Mouse (Mus musculus) thymus, postnatal 10 days (tissue): Measurements from ENCODE around the gene Olfr1120.
"Not testable (repeated sequence)": the region's sequence is repeated elsewhere in the genome, so short reads cannot be mapped to it uniquely, and the experiment has no call there.

Source experiments
- DNase-seq, 2 experiments: peaks; one replicate each; pipeline ENCODE4 v3.0.0; 2021; ENCODE audit warnings: low spot score in 2 of 2

Olfr1120 gene

DNA sequence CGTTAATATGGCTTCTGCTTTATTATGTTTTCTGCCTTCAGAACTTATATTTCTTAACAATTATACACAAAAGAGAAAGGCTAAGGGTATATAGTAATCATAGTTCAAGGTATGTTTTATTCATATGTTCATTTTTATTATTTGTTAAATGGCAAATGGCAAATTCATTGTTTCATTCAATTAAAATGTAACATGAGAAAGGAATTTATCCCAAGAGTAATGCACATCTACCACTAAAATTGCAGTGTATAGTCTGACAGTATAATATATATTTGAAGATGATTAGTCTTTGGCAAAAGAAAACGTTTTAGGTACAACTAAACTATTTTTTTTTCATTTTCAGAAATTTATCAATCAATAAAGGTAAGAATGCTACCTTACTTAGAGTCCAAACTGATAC, at the start of gene Olfr1120:
Olfr1120 (plus strand) TSS at position 301 of the 400 bp plus-strand sequence.
- DNase-seq, result no peak

DNA sequence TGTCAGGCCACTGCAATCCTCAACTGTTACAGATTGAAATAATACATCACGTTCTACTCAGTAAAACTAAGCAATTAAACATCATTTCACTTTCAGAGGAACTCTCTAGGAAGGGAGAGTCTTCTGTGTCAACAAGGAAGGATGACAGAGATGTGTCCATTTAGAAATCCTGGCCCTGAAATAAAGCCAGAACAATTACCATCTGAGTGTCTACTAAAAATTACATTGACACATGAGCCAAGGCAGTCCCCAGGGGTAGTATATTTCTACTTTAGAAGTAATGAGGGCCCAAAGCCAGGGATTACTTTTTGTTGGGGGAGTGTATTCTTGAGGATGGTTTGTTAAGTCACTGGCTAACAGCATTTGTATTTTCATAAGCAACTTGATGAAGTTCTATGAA, 47.3 kb upstream of the Olfr1120 start, which contains the start of gene Olfr1118:
Olfr1118 (plus strand) TSS at position 301 of the 400 bp plus-strand sequence.
- no peak for DNase-seq

DNA sequence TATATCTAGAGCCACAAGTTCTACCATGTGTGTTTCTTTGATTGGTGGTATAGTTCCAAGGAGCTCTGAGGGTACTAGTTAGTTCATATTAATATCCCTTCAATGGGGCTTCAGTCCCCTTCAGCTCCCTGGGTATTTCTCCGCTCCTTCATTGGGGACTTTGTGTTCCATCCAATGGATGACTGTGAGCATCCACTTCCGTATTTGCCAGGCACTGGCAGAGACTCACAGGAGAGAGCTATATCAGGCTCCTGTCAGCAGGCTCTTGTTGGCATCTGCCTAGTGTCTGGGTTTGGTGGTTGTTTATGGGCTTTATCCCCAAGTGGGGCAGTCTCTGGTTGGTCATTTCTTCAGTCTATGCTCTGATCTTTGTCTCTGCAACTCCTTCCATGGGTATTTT, 5.5 kb downstream of the Olfr1120 start:
- DNase-seq, result not testable (repeated sequence)

DNA sequence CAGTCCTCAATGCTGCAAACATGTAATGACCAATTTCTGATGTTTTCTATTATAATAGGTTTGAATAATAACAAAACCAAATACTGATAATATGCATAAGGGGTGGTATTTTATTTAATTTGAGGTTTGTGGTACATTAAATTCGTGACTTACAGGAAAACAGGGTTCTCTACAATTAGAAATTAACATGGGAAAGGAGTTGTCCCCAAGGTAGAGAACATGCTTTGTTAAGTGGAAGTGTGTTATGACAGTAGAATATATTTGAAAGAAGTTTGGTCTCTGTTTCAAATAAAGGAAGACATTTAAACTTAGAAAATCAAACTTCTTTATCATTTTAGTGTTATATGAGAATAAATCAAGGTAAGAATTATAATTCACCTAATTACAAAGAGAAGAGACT, 15.0 kb downstream of the Olfr1120 start, which contains the start of gene Olfr1121:
Olfr1121 (plus strand) TSS at position 301 of the 400 bp plus-strand sequence.
- no peak for DNase-seq

DNA sequence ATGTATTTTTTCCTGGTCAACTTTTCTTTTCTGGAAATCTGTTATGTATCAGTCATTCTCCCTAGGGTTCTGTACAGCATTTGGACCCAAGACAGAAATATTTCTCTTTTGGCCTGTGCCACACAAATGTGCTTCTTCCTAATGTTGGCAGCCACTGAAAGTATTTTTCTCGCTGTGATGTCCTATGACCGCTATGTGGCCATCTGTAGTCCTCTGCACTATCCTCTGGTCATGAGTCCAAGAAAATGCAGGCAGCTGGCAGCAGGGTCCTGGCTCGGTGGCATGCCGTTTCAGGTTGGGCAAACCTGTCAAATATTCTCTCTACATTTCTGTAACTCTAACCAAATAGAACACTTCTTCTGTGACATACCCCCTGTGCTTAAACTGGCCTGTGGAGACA, 17.1 kb downstream of the Olfr1120 start:
- no peak for DNase-seq

DNA sequence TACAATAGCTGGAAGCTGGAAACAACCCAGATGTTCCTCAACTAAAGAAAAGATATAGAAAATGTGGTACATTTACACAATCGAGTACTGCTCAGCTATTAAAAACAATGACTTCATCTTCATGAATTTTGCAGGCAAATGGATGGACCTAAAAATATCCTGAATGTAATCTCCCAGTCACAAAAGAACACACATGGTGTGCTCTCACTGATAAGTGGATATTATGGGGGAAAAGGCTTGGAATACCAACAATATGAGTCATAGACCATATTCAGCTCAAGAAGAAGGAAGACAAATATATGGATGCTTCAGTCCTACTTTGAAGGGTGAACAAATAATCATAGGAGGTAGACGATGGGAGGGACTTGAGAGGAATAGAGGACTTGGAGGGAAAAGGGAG, 29.3 kb downstream of the Olfr1120 start:
- no peak for DNase-seq

DNA sequence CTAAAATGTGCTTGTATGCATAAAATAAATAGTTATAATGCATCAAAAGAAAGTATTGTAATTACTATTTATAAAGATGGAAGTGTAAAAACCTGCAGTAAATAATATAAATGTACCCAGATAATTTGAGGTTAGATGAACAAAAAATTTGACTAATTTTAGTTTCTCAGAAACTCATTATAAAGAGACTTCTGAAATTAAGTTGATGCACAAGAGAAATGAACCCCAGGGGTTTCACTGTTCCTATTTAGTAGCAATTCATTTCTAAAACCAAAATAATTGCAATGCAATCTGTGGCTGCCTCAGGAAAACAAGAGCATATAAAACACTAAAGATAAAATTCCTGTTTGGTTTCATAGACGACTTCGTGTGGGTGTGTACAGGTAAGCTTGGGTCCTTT, 30.9 kb downstream of the Olfr1120 start, which contains the start of gene Olfr1122:
Olfr1122 (plus strand) TSS at position 301 of the 400 bp plus-strand sequence.
- no peak for DNase-seq

DNA sequence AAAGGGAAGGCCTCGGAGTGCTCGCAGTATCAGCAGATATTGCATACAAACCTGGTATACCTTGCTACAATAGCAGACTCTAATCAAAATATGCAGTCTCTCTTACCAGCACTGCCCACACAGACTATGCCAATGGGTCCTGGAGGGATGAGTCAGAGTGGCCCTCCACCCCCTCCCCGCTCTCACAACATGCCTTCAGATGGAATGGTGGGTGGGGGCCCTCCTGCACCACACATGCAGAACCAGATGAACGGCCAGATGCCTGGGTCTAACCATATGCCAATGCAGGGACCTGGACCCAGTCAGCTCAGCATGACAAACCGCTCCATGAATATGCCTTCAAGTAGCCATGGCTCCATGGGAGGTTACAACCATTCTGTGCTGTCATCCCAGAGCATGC, 39.0 kb downstream of the Olfr1120 start:
- DNase-seq, result not testable (repeated sequence)

DNA sequence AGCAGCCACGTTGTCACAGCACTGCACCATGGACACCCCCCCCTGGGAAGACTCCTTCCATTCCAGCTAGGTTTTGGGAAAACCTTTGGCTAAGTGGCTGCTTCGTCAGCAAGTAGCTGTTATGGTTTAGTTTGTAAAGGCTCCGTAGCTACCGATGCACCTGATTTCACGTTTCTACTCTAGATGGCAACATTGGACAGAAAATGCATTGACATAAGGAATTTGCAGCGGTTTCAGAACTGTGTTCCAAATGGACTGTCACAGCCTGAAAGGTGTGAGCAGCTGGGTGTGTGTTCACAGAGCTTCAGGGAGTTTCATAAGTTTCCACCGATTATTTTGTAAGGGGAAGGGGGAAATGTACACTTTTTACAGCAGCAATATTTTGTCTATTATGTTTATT, 40.1 kb downstream of the Olfr1120 start:
- DNase-seq, result not testable (repeated sequence)
